Mouse (Mus musculus) liver, embryonic 14.5 days (tissue): ENCODE measurements around the gene Maml2.

ENCODE experiments used
- CTCF ChIP-seq: IDR thresholded peaks from 2 replicates; pipeline ENCODE4 v1.5.1; 2016; ENCODE audit warnings: antibody characterized with exemption, low read depth, control low read depth
- EP300 ChIP-seq: IDR thresholded peaks from 2 replicates; pipeline ENCODE4 v1.6.1; 2016; ENCODE audit warnings: antibody characterized with exemption, low read depth

GRCm38 (mm10) chr9:13652917-13653316 is 355.2 kb downstream of the Maml2 start:
- TF ChIP-seq CTCF (peak; percentile 21; the same call in 1 of the 2 replicates), EP300 (no peak)
